Mouse (Mus musculus) MN1 (cell line): ENCODE results near the gene Strc.
A peak's percentile ranks its signal among the peaks of the same experiment; 100 is the strongest.

Experiments used
- DNase-seq: peaks from one replicate; pipeline ENCODE4 v3.0.0-alpha.2; 2016; ENCODE audit warnings: low spot score

Strc gene

GRCm38 (mm10) chr2:121354820-121355592 is 32.0 kb downstream of the Strc start, which contains the start of gene Ppip5k1:
Gene Ppip5k1, minus strand, starts transcription at chr2:121355396.
- DNase-seq, result peak; percentile 96

DNA sequence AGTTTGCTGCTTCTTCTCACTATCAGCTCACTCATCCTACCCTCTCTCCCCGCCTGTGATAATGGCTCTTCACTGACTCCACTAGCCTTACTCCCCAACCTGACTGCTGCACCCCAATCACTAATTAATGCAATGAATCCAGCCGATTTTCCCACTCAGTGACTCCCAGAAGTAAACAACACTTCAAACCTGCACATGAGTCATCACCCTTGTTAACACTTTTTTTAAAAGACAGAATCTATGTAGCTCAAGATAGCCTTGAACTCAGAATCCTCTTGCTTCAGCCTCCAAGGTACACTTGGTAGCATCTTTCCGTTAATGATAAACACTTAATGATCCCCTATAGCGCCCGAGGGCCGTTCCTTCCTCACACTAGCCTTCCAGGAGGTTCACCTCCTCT is 32.6 kb downstream of the Strc start:
- DNase-seq, result peak; percentile 14

GRCm38 (mm10) chr2:121353156-121353555 is 33.8 kb downstream of the Strc start:
- no peak for DNase-seq

- DNase-seq, result no peak
These were observed 47.9 kb downstream of the Strc start for GRCm38 (mm10) chr2:121339057-121339456.

GRCm38 (mm10) chr2:121329492-121329891 is 57.5 kb downstream of the Strc start:
- no peak for DNase-seq

DNA sequence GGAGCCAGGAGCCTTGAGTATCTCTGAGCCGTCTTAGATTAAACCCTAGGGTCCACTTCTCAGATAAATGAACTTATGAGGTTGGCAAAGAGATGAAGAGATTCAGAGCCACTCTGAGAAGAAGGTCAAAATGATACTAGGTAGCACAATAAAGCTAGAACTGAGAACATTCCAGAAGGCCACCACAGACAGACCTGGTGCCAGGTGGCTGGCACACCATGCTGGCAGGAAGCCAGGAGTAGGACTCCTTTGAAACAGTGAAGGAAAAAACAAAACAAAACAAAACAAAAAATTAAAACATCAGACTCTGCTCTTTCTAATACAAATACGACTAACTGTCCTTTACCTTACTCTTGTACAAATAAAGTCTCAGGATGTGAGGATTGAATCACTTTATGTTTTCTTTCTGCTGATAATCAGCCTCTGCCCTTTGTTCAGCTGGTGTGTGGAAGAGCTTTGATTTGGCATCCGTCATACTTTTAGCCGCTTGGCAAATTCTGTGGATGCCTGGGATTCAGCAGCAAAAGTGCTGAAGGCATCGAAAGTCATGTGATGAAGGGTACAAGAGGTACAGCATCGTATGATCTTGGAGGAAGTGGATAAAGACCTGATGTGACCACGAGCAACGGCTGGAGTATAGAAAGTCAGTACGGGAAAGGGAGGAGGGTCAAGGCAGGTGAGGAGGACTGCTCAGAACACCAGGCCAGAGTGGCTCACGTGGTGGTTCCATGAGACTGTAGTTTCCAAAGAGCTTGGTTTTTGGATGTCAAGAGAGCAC is 63.1 kb downstream of the Strc start:
- DNase-seq, result no peak

DNA sequence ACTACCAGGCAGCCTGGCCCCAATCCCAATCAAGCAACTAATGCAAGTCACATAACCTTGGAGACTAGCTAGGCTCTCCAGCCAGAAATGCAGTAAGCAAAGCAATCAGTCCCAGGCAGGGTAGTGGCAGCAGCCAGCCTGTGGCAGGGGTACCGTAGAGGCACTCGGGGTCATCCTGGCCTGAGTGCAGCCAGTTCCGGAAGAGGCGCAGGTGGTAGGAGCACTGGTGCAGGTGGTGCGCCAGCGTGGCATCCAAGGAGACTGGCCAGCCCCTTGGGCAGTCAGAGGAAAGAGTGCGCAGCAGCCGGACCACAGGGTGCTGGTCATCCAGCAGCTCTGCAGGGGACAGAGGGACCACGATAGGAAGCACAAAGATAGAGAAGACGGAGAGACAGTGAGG is 63.9 kb downstream of the Strc start:
- DNase-seq, result no peak

GRCm38 (mm10) chr2:121316278-121316677 is 70.7 kb downstream of the Strc start:
- DNase-seq, result no peak
